Mouse (Mus musculus) spleen, adult 12 weeks (tissue): ENCODE results near the gene Suco.

Experiments used
- DNase-seq: peaks from one replicate; pipeline ENCODE4 v3.0.0; 2022; ENCODE audit warnings: low spot score

The Suco gene

GRCm38 (mm10) chr1:161788339-161788738 lies 88.1 kb downstream of the Suco start, which contains the start of gene Fasl:
Gene Fasl, minus strand, starts transcription at chr1:161788495.
- DNase-seq: no peak

- no peak for DNase-seq
Measured at GRCm38 (mm10) chr1:161782725-161783124, 93.8 kb downstream of the Suco start.

GRCm38 (mm10) chr1:161781594-161781993 lies 94.9 kb downstream of the Suco start:
- DNase-seq: no peak

GRCm38 (mm10) chr1:161779057-161779456 lies 97.4 kb downstream of the Suco start:
- no peak for DNase-seq

GRCm38 (mm10) chr1:161775151-161775550 lies 101.3 kb downstream of the Suco start:
- DNase-seq: no peak

- no peak for DNase-seq
Measured at GRCm38 (mm10) chr1:161771293-161771692, 105.2 kb downstream of the Suco start.

- no peak for DNase-seq
Measured at GRCm38 (mm10) chr1:161769329-161769728, 107.2 kb downstream of the Suco start.

GRCm38 (mm10) chr1:161767101-161767524 lies 109.4 kb downstream of the Suco start:
- DNase-seq: peak; percentile 21

- peak; percentile 70 for DNase-seq
Measured at GRCm38 (mm10) chr1:161766656-161767055, 109.8 kb downstream of the Suco start.
